Mouse (Mus musculus) stomach, postnatal 0 days (tissue): Measurements from ENCODE around the gene Hyal6.

Source experiments
- CTCF ChIP-seq: IDR thresholded peaks from 2 replicates; pipeline ENCODE4 v1.5.1; 2016; ENCODE audit warnings: antibody characterized with exemption, low read depth, mild to moderate bottlenecking, moderate library complexity
- EP300 ChIP-seq: optimal IDR thresholded peaks from 2 replicates; pipeline ENCODE3; 2016; ENCODE audit warnings: antibody characterized with exemption

- no peak for TF ChIP-seq CTCF
- TF ChIP-seq EP300, result no peak
Observed at GRCm38 (mm10) chr6:24696117-24696516, 36.9 kb upstream of the Hyal6 start.
